Mouse (Mus musculus): ENCODE data around the gene Pitx1.

Gene Pitx1

DNA sequence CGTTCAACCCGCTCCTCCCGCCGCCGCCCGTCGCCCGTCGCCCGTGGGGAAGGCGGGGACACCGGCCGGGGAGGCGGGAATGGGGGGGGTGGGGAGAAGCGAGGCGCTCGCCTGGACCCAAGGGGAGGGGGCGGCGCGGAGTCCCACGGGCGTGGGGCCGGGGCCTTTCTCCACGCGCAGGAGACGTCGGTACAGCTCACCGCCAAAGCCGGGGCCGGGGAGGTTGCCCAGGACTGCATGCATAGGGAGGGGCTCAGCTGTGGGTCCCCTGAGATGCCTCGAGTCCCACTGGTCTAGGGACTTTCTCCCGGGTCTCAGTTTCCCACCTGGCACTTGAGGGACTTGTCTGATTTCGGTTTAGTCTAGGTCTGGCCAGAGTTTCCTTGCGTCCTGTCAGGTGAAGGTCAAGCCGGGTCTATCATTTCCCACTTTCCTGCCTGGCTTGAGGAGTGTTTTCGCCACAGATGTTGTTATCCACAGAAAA, at the start of gene Pitx1:
Gene Pitx1, minus strand, starts transcription at position 51 of the 484 bp plus-strand sequence.
- no peak for ATAC-seq (ENCODE audit: low TSS enrichment)

DNA sequence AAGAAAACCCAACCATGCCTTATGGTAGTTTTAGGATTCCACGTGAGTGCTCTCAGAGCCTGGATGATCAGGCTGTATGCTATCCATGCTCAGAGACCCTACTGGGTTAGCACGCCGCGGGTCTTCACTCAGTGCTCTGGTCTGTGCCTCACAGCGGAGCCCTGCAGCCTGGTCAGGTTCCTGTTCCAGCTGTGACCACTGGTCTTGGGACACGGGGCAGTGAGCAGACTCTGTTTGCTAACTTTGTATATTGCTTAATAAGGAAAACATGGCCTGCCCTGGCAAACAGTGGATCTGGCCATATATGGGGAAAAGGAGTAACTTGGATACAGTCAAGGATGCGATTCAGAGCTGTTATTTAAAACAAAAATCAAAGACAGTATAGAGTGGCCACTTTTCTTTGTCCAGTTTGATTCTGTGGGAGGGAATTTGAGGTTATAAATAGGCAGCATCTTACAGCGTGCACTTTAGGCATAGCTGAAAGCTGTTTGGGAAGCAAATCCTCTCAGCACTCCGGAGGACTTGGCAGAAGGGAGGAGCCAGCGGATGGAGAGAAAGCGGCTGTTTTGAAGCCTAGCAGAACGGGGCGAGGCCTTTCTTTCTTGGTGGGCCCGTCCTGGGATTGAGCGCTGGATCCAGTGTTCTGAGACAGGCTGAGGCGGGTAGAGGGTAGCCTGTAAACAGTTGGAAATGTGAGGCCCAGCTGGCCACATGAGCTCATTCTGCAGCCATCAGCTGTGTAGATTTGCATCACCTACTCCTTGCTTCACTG, 45.6 kb upstream of the Pitx1 start:
- no peak for ATAC-seq (ENCODE audit: low TSS enrichment)

DNA sequence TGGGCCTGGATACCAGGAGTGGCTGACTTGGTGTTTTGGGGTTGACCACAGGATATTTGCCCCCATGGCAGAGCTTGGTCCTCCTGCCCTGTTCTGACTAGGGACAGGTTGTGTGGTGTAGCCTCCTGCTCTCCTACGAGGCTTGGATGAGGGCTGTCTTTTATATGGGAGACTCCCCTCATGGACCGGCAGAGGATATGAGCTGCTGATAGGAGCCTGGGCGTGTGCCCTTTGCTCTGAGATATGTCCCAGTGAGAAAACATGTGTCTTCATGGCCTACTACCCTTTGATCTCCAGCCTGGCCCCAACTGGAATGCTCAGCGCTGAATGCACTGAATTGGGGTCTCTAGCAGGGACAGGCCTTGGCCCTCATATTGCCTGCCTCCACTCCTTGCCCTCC, 42.4 kb upstream of the Pitx1 start:
- ATAC-seq (ENCODE audit: low TSS enrichment), result no peak

DNA sequence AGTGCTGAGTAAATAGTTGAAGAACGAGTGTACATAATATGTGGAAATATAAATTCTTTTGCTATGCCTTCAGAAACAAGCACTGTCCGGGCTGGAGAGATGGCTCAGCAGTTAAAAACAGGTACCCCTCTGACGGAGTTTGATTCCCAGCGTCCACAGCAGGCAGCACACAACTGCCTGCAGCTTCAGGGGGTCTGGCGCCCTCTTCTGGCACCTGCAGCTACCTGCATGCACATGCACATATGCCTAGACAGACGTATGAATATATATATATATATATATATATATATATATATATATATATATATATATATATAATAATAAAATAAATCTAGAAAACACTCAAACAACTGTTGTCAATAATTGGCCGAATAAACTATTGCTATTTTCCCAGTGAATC, 35.4 kb upstream of the Pitx1 start:
- ATAC-seq (ENCODE audit: low TSS enrichment), result no peak

DNA sequence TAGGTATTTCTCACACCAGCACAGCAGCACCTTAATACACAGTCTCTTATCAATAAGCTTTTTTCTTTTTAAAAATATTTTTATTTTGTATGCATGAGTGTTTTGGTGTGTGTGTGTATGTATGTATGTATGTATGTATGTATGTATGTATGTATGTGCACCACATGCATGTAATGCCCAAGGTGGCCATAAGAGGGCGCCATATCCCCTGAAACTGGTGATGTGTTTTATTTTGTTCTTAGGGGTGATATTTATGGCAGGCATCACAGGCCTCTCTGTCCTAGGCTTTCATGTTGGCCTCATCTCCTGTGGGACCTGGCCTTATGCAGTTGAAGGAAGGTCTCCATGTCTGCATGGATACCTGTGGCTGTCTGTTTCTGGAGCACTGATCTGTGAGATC, 34.0 kb upstream of the Pitx1 start:
- no peak for ATAC-seq (ENCODE audit: low TSS enrichment)

DNA sequence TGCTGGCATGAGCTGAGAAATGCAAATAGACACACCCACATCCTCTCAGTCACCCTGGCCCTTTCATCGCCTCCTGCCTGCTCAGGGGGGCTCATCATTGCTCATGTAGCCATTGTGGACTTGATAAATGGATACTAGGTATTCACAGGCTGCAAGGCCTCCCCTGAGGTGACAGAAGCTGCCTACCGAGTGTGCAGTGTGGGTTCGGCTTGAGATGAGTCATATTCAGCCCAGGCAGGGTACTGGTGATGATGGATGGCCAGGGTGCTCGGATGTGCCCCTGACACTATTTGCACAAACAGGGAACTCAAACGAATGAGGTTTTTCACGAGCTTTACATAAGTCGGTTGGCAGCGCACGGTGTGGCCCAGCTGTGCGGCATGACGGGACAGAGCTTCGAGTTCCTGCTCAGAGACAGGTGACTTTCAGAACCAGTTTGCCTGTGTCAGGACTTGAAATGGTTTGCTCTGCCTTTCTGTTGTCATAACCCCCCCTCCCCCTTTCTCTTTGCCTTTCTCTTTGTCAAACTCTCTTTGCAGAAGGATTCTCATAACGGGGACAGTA, 31.6 kb upstream of the Pitx1 start:
- ATAC-seq (ENCODE audit: low TSS enrichment), result no peak

DNA sequence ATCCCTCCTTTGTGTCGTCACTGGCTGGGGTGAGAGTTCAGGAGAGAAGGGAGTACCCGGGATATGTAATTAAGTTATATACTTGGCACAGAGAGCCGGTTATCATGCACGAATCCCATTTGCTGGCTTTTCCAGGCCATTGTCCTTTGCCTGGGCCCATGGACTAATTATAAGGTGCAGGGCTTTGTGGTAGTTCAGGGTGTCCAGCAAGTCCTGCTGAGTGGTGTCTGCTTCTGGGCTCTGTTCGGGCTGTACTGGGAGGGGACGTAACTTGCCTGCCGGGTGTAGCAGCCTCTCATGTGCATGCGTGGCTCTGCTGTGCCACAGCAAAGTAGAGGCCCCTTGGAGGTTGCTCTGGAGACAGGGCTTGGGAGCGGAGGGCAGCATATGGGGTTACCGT, 24.5 kb upstream of the Pitx1 start:
- no peak for ATAC-seq (ENCODE audit: low TSS enrichment)

DNA sequence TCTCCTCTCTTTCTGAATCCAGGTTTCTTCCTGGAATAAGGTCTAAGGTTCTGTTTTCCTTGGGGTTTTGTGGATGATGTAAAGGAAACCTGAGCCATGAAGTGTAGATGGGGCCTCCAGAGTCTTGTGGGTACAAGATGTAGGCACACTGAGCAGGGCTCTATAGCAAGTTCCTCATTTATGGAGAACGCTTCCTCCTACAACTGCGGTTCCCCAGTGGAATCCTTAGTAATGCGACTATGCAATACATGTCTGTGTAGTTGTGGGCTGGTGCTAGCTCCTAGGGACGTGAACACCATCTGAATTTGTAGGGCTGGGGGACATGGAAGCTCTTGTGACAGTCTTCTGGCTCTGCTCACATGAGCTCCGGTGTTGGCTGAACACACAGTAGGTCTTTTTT, 22.5 kb upstream of the Pitx1 start:
- no peak for ATAC-seq (ENCODE audit: low TSS enrichment)

DNA sequence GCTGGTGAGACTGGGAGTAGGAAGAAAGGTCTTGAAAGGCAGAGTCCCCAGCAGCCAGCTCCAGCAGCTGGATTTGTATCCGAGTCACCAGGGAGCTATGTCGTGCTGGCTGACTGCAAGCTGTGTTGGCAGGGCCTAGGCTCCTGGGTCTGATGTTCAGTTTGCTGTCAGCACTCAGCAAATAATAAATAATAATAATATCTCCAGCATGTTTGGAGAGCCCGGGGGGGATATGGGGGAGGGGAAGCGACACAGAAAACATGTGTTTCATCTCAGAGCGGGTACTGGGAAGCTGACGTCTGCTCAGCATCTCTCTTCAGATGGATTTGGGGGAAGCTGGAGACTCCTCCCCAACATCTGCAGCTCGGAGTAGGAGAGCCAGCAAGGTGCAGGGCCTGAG, 19.8 kb upstream of the Pitx1 start:
- ATAC-seq (ENCODE audit: low TSS enrichment), result no peak

DNA sequence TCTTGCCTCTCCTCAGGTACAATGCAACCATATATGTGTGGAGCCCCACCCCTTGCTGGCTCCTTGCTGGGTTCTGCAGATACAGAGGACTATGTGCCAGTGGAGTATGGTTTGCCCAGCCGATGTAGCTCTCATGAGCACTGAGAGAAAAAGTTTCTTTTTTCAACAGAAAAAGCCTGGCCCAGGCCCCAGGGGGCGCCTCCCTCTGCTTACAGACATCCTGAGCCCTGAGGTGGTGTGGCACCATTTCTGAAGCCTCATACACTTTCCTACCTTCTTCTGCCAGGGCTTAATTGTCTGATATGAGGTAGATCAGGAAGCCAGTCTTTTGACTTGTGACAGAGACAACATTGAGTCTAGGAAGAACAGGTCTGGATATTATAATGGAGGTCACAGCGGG, 16.2 kb upstream of the Pitx1 start:
- ATAC-seq (ENCODE audit: low TSS enrichment), result no peak

DNA sequence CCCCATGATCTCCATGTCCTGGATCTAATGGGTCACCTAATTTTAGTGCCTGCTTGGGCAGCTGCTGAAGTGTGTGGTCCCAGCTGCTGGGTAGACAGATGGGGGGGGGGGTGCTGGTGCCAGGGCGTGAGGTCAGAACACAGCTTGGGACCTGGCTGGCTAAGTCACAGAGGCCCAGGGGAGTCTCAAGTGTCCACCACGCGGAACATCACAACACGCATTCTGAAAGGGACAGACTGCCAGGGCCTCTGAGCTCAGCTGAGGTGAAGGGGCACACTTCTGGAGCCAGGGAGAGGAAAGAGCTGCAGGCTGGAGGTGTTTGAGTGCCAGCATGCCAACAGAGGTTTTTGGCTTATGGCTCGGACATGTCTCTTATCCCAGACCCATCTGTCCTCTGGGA, 14.7 kb upstream of the Pitx1 start:
- ATAC-seq (ENCODE audit: low TSS enrichment), result no peak

DNA sequence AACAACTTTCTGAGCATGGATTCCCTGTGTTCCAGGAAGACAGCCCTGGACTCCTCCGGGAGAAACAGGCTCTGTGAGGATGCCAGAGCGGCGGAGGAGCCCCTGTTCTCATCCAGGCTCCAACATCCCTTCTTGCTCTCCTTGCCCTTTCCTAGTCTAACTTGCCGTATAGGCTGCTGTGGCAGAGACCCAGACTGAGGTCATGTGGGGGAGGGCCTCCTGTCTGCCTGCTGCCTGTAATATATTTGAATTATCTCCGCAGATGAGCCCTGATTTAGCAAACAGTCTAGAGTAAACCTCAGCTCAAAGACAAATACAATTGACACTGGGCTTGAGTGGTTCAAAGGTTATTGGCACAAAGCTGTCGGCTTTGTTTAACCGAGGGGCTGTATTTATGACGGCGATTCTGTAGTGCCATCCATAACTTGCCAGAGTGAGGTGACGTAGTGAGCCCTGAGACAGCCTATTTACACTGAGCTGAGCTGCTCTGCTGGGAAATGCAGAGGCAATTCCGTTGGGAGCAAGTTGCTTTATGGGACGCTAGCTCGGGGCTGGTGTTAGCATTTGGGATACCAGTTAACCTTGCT, 12.7 kb upstream of the Pitx1 start:
- ATAC-seq (ENCODE audit: low TSS enrichment), result no peak

DNA sequence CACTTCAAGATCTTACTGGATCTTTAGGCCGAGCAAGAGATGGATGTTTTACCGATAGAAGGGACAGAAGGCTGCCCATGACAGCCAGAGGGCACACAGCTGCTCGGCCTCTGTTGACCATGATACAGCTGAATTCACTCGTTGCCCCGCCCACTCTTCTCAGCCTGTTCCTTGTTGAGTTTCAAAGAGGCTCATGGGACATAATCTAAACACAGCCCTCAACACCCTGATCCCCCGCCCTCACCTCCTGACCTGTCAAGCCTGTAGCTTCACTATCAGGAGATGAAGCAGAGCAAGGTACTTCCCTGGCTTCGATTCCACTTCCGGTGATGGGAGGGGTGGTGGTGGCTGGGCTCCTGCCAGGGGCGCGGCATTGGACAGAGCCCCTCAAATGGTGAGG, 11.8 kb upstream of the Pitx1 start:
- ATAC-seq (ENCODE audit: low TSS enrichment), result no peak

DNA sequence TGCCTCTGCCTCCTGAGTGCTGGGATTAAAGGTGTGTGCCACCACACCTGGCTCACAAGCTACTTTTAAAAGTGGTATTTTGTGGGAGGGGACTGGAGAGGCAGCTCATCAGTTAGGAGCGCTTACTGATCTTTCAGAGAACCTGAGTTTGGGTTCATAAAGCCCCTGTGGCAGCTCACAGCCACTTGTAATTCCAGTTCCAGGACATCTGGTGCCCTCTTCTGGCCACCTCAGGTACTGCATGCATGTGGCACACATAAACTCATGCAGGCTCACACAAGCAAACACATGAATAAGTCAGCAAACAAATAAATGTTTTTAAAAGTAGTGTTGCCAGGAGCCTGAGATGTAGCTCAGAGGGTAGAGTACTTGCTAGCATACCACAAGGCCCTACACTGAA, 7.7 kb upstream of the Pitx1 start:
- no peak for ATAC-seq (ENCODE audit: low TSS enrichment)

DNA sequence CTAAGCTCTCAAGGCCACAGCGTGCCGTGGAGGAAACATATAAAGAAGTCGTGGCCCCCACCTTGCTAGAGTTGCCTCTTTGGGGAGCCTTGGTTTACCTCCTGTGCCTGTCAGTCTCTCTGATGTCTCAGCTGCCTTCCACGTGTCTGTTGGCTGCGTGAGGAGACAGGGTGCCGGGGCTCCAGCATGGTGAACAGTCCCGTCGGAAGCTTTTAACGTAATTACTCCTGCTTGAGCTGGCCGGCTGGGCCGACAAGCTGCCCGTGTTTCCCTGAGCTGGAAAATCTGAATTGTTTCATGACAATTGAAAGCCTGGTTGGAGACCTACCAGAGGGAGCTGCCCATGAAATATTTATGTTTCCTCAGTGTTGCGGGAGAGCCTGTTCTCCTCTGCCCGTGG, 4.2 kb upstream of the Pitx1 start:
- ATAC-seq (ENCODE audit: low TSS enrichment), result no peak

DNA sequence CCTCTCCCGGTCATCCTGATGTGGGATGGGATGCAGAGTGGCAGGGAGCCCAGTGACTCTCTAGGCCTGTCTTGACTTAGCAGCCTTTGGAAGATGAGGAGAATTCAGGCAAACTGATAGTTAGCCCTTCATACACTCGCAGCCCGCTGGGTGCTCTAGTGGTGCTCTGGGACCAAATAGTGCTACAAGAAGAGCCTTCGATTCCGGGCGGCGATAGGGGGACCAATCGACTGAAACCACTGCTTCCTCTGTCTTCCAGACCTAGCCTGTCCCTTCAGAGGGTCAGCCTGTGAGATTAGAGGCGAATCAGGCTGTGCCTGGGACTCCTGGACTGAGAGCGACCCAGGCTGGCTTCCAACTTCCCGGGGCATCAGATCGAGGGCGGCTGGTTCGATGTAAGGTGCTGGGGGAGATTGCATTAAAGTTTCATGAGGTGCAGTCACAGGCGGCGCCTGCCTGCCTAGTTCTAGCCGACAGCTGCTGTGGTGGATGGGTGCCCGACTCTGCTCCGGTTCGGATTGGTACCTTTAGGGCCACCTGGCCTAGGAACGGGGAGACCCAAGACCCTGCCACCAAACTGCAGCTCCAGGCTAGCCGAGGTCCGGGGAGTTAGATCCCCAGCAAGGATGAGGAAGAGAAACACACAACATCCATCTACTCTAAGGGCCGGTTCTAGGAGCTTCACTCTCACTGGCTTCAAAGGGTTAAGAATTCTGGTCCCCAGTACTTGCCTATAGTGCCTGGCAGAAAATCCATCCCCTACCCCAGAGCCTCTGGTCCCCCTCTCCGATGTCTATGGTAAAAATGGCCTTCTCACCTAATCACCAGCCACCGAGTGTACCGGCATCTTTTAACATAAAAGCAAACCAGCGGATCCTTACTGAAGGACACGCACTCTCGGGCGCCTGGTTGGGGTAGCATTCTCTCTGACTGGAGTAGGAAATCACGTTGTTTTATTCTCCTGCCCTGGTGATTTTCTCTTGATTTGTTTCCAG, 1.1 kb upstream of the Pitx1 start:
- no peak for ATAC-seq (ENCODE audit: low TSS enrichment)

DNA sequence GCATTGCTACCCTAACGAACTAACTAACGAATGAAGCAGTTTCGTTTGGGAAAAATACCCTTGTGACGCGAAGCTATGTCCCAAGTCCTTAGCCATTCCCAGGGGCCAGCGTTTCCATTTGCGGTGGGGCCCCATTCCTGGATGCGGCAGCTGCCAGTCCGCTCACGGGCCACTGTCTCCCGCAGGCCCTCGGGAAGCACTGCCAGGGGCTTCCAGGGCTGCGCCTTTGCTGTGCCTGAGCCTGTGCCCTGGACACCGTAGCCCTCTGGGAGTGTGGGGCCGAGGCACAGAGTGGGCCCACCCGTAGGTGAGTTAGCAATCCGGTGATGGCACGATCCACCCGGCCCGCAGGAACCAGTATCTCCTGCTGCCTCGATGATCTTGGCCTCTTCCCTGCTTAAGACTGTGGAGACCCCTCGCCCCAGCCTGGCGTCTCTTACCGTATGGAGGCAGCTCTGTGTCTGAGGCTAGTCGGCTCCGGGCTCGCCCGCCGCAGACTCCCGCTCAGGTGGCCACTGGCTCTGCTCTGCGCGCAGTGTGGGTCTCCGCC, 369 bp downstream of the Pitx1 start:
- ATAC-seq (ENCODE audit: low TSS enrichment), result no peak

DNA sequence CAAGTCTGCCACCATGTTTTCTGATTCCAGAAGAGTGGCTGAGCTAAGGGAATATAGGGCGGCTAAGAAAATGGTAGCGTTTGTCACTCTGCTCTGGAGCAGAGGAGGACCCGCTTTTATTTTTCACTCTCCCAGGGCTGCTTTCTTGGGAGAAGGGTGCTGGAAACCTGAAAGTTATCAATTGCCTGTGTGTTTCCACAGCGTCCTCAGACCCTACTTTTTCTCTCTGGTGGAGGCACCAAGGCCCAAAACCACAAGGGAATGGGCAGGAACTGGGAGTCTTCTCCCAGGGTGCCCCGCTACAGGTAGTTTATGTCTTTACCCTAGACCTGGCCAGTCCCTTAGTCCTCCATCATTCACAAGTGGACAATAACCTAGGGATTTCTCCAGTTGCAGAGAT, 1.3 kb downstream of the Pitx1 start:
- ATAC-seq (ENCODE audit: low TSS enrichment), result no peak

DNA sequence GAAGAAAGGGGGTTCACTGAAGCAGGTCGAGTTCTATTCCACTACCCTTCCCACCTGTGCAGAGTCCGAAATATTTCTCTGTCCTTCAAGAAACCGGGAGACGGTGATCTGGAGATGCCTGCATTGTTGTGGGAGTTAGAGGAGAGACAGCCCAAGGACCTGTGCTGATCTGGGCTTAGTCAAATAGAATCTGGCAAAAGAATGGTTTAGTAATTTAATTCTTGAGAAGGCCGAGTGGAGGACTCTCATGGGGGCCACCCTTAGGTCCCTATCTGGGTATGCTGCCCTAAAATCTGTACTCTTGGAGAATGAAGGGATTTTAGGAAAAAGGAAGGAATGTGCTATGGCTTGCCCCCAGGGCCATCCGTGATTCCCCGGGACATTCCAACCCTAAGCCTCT, 2.1 kb downstream of the Pitx1 start:
- no peak for ATAC-seq (ENCODE audit: low TSS enrichment)

DNA sequence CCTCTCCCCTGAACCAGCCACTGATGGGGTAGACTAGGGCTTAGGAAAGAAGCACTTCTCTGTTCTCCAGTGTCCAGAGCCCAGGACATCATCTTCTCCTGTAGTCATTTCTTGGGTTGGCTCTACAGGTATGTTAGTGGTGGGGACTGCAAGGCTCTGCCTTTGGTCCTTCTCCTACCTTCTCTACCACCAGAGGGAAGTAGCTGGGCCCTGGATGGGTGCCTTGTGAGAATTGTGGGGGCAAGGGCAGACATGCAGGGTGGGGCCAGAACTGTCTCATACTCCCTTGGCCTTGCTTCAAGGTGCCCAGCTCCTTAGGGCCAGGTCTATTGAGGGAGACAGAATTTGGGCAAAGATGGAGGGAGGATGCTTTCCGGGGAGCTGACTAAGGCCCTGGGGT, 3.4 kb downstream of the Pitx1 start:
- ATAC-seq (ENCODE audit: low TSS enrichment), result no peak

DNA sequence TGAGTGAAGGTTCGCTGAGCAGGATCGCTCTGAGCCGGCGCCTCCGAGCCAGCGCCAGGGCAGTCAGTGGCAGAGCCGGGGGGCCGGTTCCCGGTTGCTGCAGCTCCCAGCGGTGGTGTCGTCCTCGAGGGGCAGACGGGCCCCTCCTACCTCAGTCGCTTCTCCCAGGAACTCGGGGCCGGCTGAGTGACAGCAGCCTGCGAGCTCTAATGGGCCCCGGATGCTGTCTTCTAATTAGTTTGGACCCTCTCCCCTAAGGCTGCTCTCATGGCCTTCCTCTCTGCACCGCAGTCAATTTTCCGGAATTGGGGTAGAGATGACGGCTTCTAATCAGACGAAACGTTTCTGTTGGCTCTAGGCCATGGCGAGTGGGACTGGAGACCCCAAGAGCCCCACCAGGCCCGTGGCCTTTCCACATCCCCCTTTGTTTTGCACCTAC, 4.3 kb downstream of the Pitx1 start:
- no peak for ATAC-seq (ENCODE audit: low TSS enrichment)

Data from frontal cortex, adult (tissue).